Mouse (Mus musculus): ENCODE measurements around the gene Zbp1. TPM values are rescaled to one million over a fixed set of nuclear protein-coding genes. Genes with fewer than 3 reads are reported as not detected.

Zbp1 gene
- polyA plus RNA-seq (2014; fragmentation: Illumina TruSeq; extraction: RNeasy Lipid Tissue Mini Kit (QIAGEN cat#74804); ENCODE audit: low read depth, low replicate concordance), result 14.3 TPM

DNA sequence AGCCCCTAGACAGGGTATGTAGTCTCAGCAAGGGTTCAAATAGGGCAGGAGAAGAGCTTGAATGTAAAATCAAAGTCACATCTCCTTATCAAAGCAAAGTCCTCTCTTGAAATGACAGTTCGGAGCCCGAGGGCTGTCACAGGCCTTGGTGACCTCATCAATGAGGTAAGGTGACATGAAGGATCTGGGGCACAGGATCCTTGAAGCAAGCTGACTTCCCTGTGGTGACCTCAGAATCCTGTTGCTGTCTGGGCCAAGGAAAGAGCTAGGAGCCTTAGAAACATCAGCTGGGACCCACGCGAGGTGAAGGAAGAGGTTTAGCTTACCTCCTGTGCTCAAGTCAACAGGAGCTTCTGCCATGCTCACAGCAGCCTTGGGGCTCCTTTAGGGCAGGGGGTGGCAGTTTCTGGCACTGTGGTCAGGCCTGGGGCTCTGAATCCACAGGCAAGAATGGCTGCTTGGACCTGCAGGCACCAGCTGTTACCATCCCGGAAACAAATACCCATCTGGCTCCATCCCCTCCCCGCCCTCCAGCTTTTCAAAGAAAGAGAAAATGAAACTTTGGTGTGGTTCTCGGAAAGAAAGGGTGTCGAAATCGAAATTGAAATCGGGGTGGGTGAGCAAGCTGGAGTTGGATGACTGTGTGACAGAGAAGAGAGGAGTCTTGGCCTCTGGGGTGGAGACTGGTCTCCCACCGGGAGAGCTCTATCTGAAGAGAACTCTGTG lies at the start of gene Zbp1:
TSS of gene Zbp1 (minus strand) at position 508 of the 726 bp plus-strand sequence.

Other genes with a start within 250 kb of the Zbp1 start
- gene Spo11, start 241.2 kb downstream of the Zbp1 start, polyA plus RNA-seq (2014; fragmentation: Illumina TruSeq; extraction: RNeasy Lipid Tissue Mini Kit (QIAGEN cat#74804); ENCODE audit: low read depth, low replicate concordance), result 0.22 TPM
- 31.1 TPM for gene Rae1, start 218.8 kb downstream of the Zbp1 start, polyA plus RNA-seq (2014; fragmentation: Illumina TruSeq; extraction: RNeasy Lipid Tissue Mini Kit (QIAGEN cat#74804); ENCODE audit: low read depth, low replicate concordance)
- gene Rbm38, start 198.4 kb downstream of the Zbp1 start, polyA plus RNA-seq (2014; fragmentation: Illumina TruSeq; extraction: RNeasy Lipid Tissue Mini Kit (QIAGEN cat#74804); ENCODE audit: low read depth, low replicate concordance), result 0.22 TPM
- gene Ctcfl, start 99.4 kb downstream of the Zbp1 start, polyA plus RNA-seq (2014; fragmentation: Illumina TruSeq; extraction: RNeasy Lipid Tissue Mini Kit (QIAGEN cat#74804); ENCODE audit: low read depth, low replicate concordance), result 0.32 TPM
- 89.0 TPM for gene Pck1, start 65.9 kb downstream of the Zbp1 start, polyA plus RNA-seq (2014; fragmentation: Illumina TruSeq; extraction: RNeasy Lipid Tissue Mini Kit (QIAGEN cat#74804); ENCODE audit: low read depth, low replicate concordance)
- 14.9 TPM for gene Pmepa1, start 57.6 kb upstream of the Zbp1 start, polyA plus RNA-seq (2014; fragmentation: Illumina TruSeq; extraction: RNeasy Lipid Tissue Mini Kit (QIAGEN cat#74804); ENCODE audit: low read depth, low replicate concordance)

Measured in sigmoid colon, adult 10 weeks (tissue).